Mouse (Mus musculus): ENCODE measurements around the gene Tdg. TPM values are rescaled to one million over a fixed set of nuclear protein-coding genes. Genes with fewer than 3 reads are reported as not detected.

Gene Tdg
- total and polyA plus RNA-seq, 3 experiments = 27.6 to 79.1 TPM; not detected in 1

DNA sequence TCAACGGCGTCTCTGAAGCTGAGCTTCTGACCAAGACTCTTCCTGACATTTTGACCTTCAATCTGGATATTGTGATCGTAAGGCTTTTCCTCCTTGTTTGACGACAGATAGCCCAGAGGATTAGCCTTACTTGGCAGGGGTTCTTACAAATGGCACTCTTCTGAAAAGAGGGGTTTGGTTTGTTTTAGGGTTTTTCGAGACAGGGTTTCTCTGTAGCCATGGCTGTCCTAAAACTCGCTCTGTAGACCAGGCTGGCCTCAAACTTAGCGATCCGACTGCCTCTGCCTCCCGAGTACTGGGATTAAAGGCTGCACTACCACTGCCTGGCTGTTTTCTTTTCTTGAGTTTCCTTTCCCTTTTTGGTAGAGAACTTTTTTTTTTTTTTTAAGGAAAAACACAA is 11.9 kb downstream of the Tdg start:
- H3K4me1 ChIP-seq (ENCODE audit: control insufficient read depth in 1 of 2, insufficient read depth in 2 of 2, low read length in 2 of 2) = peaks cover 0 to under 1% of the 10 kb centered on the region in 2 experiments; a peak in 2 of 4 replicates
- no peak overlapping the region for H3K4me3 ChIP-seq (ENCODE audit: control insufficient read depth in 1 of 2, insufficient read depth in 1 of 2, low read depth in 2 of 2, low read length in 2 of 2)
- no peak overlapping the region for H3K9ac ChIP-seq (ENCODE audit: control insufficient read depth, low read depth, low read length, poor library complexity, severe bottlenecking)
- H3K36me3 ChIP-seq (ENCODE audit: control insufficient read depth in 1 of 2, insufficient read depth in 2 of 2, low read length in 2 of 2) = peaks cover 0 to 41% of the 10 kb centered on the region in 2 experiments; a peak in 3 of 4 replicates
- DNase-seq (ENCODE audit: low read depth, low spot score) = no peak
- no peaks in the 10 kb centered on the region for H3K9me3 ChIP-seq (replicated peaks; ENCODE audit: insufficient read depth, low read length)
- no peak for TF ChIP-seq NRF1 (IDR thresholded peaks at IDR 0.05; ENCODE audit: insufficient read depth, low read depth, low read length, poor library complexity, severe bottlenecking)
- no peak for TF ChIP-seq SMC3 (IDR thresholded peaks at IDR 0.05; ENCODE audit: low read depth, low read length)
- no peak for TF ChIP-seq ZNF384 (IDR thresholded peaks at IDR 0.05; ENCODE audit: low read depth, low read length)
- TF ChIP-seq CHD2 (IDR thresholded peaks at IDR 0.05; ENCODE audit: low read length) = no peak
- TF ChIP-seq GATA1 (IDR thresholded peaks at IDR 0.05; ENCODE audit: low read depth, low read length) = no peak
- TF ChIP-seq MAFK (IDR thresholded peaks at IDR 0.05; ENCODE audit: borderline replicate concordance, low read depth, low read length) = no peak
- TF ChIP-seq NELFE (IDR thresholded peaks at IDR 0.05; ENCODE audit: low read depth, low read length) = no peak
- no peak for TF ChIP-seq EP300 (IDR thresholded peaks at IDR 0.05; ENCODE audit: low read depth in 1 of 2, low read length in 2 of 2)
- TF ChIP-seq POLR2AphosphoS2 (IDR thresholded peaks at IDR 0.05; ENCODE audit: low read length) = no peak
- no peak for TF ChIP-seq CTCF (IDR thresholded peaks at IDR 0.05 in 2 of 3, conservative IDR thresholded peaks at IDR 0.05 in 1 of 3; ENCODE audit: control insufficient read depth in 1 of 3, insufficient read depth in 1 of 3, low read depth in 2 of 3, low read length in 3 of 3, poor library complexity in 1 of 3, severe bottlenecking in 1 of 3)
- TF ChIP-seq ELF1 (IDR thresholded peaks at IDR 0.05; ENCODE audit: low read depth, low read length) = no peak
- H3K27ac ChIP-seq (ENCODE audit: control insufficient read depth, low read depth, low read length) = no peak overlapping the region
- no peaks in the 10 kb centered on the region for H3K27me3 ChIP-seq (ENCODE audit: control insufficient read depth in 1 of 2, insufficient read depth in 2 of 2, low read length in 2 of 2)
- H3K79me2 ChIP-seq (ENCODE audit: control insufficient read depth, insufficient read depth, low read length, poor library complexity) = peaks cover 2% of the 10 kb centered on the region

DNA sequence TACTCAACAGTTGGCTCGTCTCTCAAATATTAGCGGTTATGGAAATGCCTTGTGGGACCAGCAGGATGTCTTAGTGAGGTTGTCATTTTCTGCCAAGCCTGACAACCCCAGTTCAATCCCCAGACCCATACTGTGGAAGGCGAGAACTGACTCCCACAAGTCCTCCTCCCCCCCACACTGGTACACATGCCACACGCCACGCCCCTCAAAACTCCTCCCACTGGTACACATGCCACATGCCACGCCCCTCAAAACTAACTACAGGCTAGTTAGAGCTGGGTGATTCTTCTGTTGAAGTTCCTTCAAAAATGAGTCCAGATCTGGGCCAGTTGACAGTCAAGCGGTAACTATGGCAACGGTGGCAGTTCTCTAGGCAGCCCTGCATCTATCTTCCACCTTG is 16.5 kb downstream of the Tdg start:
- no peak for DNase-seq (ENCODE audit: low read depth, low spot score)
- H3K9ac ChIP-seq (ENCODE audit: control insufficient read depth, low read depth, low read length, poor library complexity, severe bottlenecking) = no peak overlapping the region
- TF ChIP-seq JUND (IDR thresholded peaks at IDR 0.05; ENCODE audit: low read depth, low read length) (no peak), MAZ (IDR thresholded peaks at IDR 0.05; ENCODE audit: low read depth, low read length) (no peak), E2F4 (IDR thresholded peaks at IDR 0.05; ENCODE audit: borderline replicate concordance, low read depth, low read length) (no peak), MAX (IDR thresholded peaks at IDR 0.05; ENCODE audit: low read length) (no peak), POLR2AphosphoS2 (IDR thresholded peaks at IDR 0.05; ENCODE audit: low read length) (no peak), KAT2A (conservative IDR thresholded peaks at IDR 0.05; ENCODE audit: low read depth, low read length) (no peak), TAL1 (IDR thresholded peaks at IDR 0.05; ENCODE audit: low read length) (no peak), MEF2A (IDR thresholded peaks at IDR 0.05; ENCODE audit: extremely low read depth, insufficient replicate concordance, low read depth, low read length, poor library complexity, severe bottlenecking) (no peak), CTCF (IDR thresholded peaks at IDR 0.05 in 2 of 3, conservative IDR thresholded peaks at IDR 0.05 in 1 of 3; ENCODE audit: control insufficient read depth in 1 of 3, insufficient read depth in 1 of 3, low read depth in 2 of 3, low read length in 3 of 3, poor library complexity in 1 of 3, severe bottlenecking in 1 of 3) (no peak)
- H3K4me3 ChIP-seq (ENCODE audit: control insufficient read depth in 1 of 2, insufficient read depth in 1 of 2, low read depth in 2 of 2, low read length in 2 of 2) = no peak overlapping the region
- H3K27ac ChIP-seq (ENCODE audit: control insufficient read depth, low read depth, low read length) = no peak overlapping the region
- H3K36me3 ChIP-seq (ENCODE audit: control insufficient read depth in 1 of 2, insufficient read depth in 2 of 2, low read length in 2 of 2) = peaks cover 0 to 23% of the 10 kb centered on the region in 2 experiments; a peak in 2 of 4 replicates
- H3K79me2 ChIP-seq (ENCODE audit: control insufficient read depth, insufficient read depth, low read length, poor library complexity) = no peaks in the 10 kb centered on the region
- no peaks in the 10 kb centered on the region for H3K9me3 ChIP-seq (replicated peaks; ENCODE audit: insufficient read depth, low read length)
- no peaks in the 10 kb centered on the region for H3K27me3 ChIP-seq (ENCODE audit: control insufficient read depth in 1 of 2, insufficient read depth in 2 of 2, low read length in 2 of 2)
- no peaks in the 10 kb centered on the region for H3K4me1 ChIP-seq (ENCODE audit: control insufficient read depth in 1 of 2, insufficient read depth in 2 of 2, low read length in 2 of 2)
